Mouse (Mus musculus) midbrain, embryonic 14.5 days (tissue): ENCODE data around the gene Olfr1493-ps1. TPM values are rescaled to one million over a fixed set of nuclear protein-coding genes. Genes with fewer than 3 reads are reported as not detected.

Experiments used
- ATAC-seq: fragments of 200-750 bp; cut with Nextera tagmentation; 2 replicates; pipeline ENCODE4 v1.8.0; 2017; ENCODE audit warnings: moderate number of reproducible peaks, moderate library complexity; ENCODE audit not compliant: low FRiP score, low TSS enrichment
- DNase-seq: peaks from one replicate; pipeline ENCODE4 v3.0.0-alpha.2; 2015
- H3K27ac ChIP-seq: fragments of 300-500 bp; sonication (generic); replicated peaks from 2 replicates; pipeline ENCODE4 v1.5.1; 2014; ENCODE audit warnings: mild to moderate bottlenecking, low read depth, low read length, moderate library complexity
- H3K27me3 ChIP-seq: fragments of 300-500 bp; sonication (generic); 2 replicates; pipeline ENCODE4 v1.6.1; 2014; ENCODE audit warnings: low read length, control low read depth, mixed read lengths; ENCODE audit not compliant: control insufficient read depth, insufficient read depth
- H3K36me3 ChIP-seq: fragments of 300-500 bp; sonication (generic); 2 replicates; pipeline ENCODE4 v1.6.1; 2014; ENCODE audit warnings: low read length, control low read depth; ENCODE audit not compliant: control insufficient read depth, insufficient read depth
- H3K4me1 ChIP-seq: fragments of 300-500 bp; sonication (generic); 2 replicates; pipeline ENCODE4 v1.6.1; 2014; ENCODE audit warnings: mild to moderate bottlenecking, antibody characterized with exemption, low read length, control low read depth; ENCODE audit not compliant: control insufficient read depth, insufficient read depth
- H3K4me2 ChIP-seq: fragments of 300-500 bp; sonication (generic); 2 replicates; pipeline ENCODE4 v1.6.1; 2014; ENCODE audit warnings: mild to moderate bottlenecking, low read length, moderate library complexity
- H3K4me3 ChIP-seq: fragments of 300-500 bp; sonication (generic); replicated peaks from 2 replicates; pipeline ENCODE4 v1.5.1; 2014; ENCODE audit warnings: low read depth, low read length
- H3K9ac ChIP-seq: fragments of 300-500 bp; sonication (generic); replicated peaks from 2 replicates; pipeline ENCODE4 v1.6.1; 2014; ENCODE audit warnings: mild to moderate bottlenecking, low read length, moderate library complexity
- H3K9me3 ChIP-seq: fragments of 300-500 bp; sonication (generic); 2 replicates; pipeline ENCODE4 v1.6.1; 2016; ENCODE audit warnings: low read length, control low read depth, mixed read lengths; ENCODE audit not compliant: control insufficient read depth
- WGBS: fragments of 180-500 bp; shearing (Covaris S2); extraction: QIAGEN DNeasy Blood & Tissue Kit; methylation state at CpG from one replicate; pipeline ENCODE4 v1.1.7; 2014; 5-methylcytosine and 5-hydroxymethylcytosine counted together
- polyA plus RNA-seq: library from polyadenylated mRNA; unstranded; fragments of >200 nt; fragmentation: Nextera tagmentation; extraction: Ambion mirVana; gene quantifications from 2 replicates; pipeline ENCODE4 v1.2.1, GENCODE M21; 2014

Gene Olfr1493-ps1
- polyA plus RNA-seq, result not detected in 2 replicates

DNA sequence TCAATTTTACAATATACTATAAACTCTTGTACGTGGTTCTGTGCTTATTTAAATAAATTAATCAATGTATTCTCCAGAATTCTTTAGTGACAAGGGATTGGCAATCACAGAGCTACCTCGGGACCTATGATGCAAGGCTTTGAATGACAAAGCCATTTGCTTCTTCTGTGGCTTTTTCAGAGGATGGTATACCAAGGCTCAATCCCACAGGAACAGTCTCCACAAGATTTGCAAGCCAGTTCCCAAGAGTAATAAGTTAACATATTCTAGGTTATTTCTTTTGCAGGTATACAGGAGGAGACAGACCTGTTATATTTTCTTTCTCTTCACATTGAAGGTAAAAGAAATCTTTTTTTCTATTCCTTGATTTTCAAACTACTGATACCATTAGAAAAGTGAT lies at the start of gene Olfr1493-ps1:
Gene Olfr1493-ps1, plus strand, starts transcription at position 301 of the 400 bp plus-strand sequence.
- Histone ChIP-seq H3K4me2 (no peak within 1 kb of the TSS), H3K36me3 (no peaks in the 10 kb centered on the region), H3K27me3 (no peaks in the 10 kb centered on the region), H3K4me1 (no peaks in the 10 kb centered on the region), H3K9me3 (no peaks in the 10 kb centered on the region), H3K27ac (no peak within 1 kb of the TSS), H3K9ac (no peak within 1 kb of the TSS), H3K4me3 (no peak within 1 kb of the TSS)
- DNase-seq (no peak), ATAC-seq (no peak)
- 47% methylated on average over 2 of the region's 2 CpGs for WGBS

DNA sequence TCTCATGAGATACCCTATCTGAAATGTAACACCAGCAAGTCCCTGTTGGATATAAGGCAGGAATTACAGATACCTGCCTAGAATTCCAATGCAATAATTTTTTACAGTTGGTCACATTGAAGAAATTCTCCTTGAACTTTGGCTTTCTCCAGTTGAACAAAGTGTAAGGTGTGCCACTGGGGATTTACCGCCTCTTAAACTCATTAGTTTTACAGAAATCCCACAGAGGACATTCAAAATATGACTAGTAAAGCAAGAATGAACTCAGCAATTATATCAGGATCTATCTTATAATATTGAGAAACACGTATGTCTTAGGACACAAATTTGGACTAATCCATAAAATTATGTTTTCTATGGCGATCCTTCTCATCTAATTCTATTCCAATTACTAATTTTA lies 26.1 kb upstream of the Olfr1493-ps1 start, which contains the start of gene Olfr1491:
Gene Olfr1491, plus strand, starts transcription at position 301 of the 400 bp plus-strand sequence.
- ATAC-seq (no peak), DNase-seq (no peak)
- no peaks in the 10 kb centered on the region for H3K4me1 ChIP-seq
- no peak within 1 kb of the TSS for H3K9ac ChIP-seq
- WGBS, result 69% methylated on average over 3 of the region's 3 CpGs
- no peaks in the 10 kb centered on the region for H3K27me3 ChIP-seq
- H3K36me3 ChIP-seq, result no peaks in the 10 kb centered on the region
- no peak within 1 kb of the TSS for H3K4me3 ChIP-seq
- H3K4me2 ChIP-seq, result no peak within 1 kb of the TSS
- H3K9me3 ChIP-seq, result no peaks in the 10 kb centered on the region; the same call in 1 of the 2 replicates
- H3K27ac ChIP-seq, result no peak within 1 kb of the TSS

DNA sequence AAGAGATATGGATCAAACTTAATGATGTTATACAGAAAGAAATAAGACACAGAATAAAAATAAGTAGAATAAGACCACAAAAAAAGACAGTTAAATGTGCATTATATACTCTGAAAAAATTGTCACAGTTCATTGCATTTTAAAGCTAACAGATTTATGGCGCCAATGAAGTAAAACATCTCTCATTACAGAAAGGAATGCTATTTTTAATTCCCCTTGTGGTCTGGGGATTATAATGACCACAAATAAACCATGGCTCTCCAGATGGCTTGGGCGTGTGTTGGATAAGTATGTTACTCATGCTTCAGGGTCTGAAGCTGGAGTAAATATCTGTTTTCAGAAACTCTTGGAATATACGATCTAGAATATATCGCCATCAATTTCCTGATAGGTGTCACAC lies 16.4 kb downstream of the Olfr1493-ps1 start, which contains the start of gene Olfr1494:
Gene Olfr1494, plus strand, starts transcription at position 301 of the 400 bp plus-strand sequence.
- Histone ChIP-seq H3K4me3 (no peak within 1 kb of the TSS), H3K9me3 (no peaks in the 10 kb centered on the region), H3K9ac (no peak within 1 kb of the TSS), H3K27ac (no peak within 1 kb of the TSS), H3K27me3 (no peaks in the 10 kb centered on the region), H3K4me2 (no peak within 1 kb of the TSS), H3K4me1 (no peaks in the 10 kb centered on the region), H3K36me3 (no peaks in the 10 kb centered on the region)
- 90% methylated on average over 4 of the region's 4 CpGs for WGBS
- ATAC-seq (no peak), DNase-seq (no peak)

DNA sequence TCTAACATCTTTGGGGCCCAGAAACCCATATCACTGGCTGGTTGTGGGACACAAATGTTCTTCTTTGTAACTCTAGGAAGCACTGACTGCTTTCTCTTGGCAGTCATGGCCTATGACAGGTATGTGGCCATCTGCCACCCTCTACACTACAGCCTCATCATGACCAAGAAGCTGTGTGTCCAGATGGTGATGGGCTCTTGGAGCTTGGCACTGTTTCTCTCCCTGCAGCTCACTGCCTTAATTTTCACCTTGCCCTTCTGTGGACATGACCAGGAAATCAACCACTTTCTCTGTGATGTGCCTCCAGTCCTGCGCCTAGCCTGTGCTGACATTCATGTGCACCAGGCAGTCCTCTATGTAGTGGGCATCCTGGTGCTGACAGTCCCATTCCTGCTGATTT lies 26.3 kb downstream of the Olfr1493-ps1 start:
- no peaks in the 10 kb centered on the region for H3K9me3 ChIP-seq
- H3K4me2 ChIP-seq, result no peak overlapping the region
- no peaks in the 10 kb centered on the region for H3K27me3 ChIP-seq
- WGBS, result 97% methylated on average over 1 of the region's 1 CpGs
- DNase-seq (no peak), ATAC-seq (no peak)
- H3K4me3 ChIP-seq, result no peak overlapping the region
- H3K36me3 ChIP-seq, result no peaks in the 10 kb centered on the region
- no peak overlapping the region for H3K9ac ChIP-seq
- H3K4me1 ChIP-seq, result no peaks in the 10 kb centered on the region
- H3K27ac ChIP-seq, result no peak overlapping the region

DNA sequence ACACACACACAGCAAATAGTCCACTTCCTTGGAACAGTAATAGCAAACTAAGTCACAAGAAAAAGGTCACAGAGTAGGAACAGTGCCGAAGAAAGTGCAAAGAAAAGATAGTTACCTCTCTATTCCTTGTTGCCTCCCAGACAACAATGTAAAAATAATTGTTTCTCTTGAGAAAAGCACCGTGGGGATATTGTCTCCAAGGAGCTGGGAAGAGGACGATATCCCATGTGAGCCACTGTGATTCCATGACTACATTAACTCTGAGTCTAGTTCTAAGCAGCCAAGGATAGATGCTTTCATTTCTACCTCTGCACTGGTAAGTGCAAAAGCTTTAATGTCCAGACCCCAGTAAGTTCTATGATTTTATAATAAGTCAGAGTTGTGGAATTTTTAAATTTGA lies 41.2 kb downstream of the Olfr1493-ps1 start, which contains the start of gene Olfr1495:
Gene Olfr1495, plus strand, starts transcription at position 301 of the 400 bp plus-strand sequence.
- Histone ChIP-seq H3K4me3 (no peak within 1 kb of the TSS), H3K9me3 (no peaks in the 10 kb centered on the region), H3K27me3 (no peaks in the 10 kb centered on the region), H3K36me3 (no peaks in the 10 kb centered on the region), H3K27ac (no peak within 1 kb of the TSS), H3K9ac (no peak within 1 kb of the TSS), H3K4me1 (no peaks in the 10 kb centered on the region), H3K4me2 (no peak within 1 kb of the TSS)
- ATAC-seq (no peak), DNase-seq (no peak)
- WGBS, result 84% methylated on average over 3 of the region's 3 CpGs

DNA sequence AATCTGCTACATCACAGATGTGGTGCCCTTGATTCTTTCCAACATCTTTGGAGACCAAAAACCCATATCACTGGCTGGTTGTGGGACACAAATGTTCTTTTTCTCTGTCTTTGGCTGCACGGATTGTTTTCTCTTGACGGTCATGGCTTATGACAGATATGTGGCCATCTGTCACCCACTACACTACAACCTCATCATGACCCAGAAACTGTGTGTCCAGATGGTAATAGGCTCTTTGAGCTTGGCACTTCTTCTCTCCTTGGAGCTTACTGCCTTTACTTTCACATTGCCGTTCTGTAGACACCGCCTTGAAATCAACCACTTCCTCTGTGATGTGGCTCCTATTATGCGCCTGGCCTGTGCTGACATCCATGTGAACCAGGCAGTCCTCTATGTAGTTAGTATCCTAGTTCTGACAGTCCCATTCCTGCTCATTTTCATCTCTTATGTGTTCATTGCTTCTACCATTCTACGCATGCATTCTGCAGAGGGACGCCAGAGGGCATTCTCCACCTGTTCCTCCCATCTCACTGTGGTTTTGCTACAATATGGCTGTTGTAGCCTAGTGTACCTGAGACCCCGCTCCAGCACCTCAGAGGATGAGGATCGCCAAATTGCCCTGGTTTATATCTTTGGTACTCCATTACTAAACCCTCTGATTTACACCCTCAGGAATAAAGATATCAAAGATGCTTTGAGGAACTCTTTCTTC lies 45.6 kb downstream of the Olfr1493-ps1 start:
- ATAC-seq, result no peak
- no peaks in the 10 kb centered on the region for H3K36me3 ChIP-seq
- 93% methylated on average over 9 of the region's 9 CpGs for WGBS
- H3K27ac ChIP-seq, result no peak overlapping the region
- no peaks in the 10 kb centered on the region for H3K4me1 ChIP-seq
- H3K4me3 ChIP-seq, result no peak overlapping the region
- DNase-seq, result no peak
- no peak overlapping the region for H3K9ac ChIP-seq
- no peaks in the 10 kb centered on the region for H3K9me3 ChIP-seq
- H3K4me2 ChIP-seq, result no peak overlapping the region
- H3K27me3 ChIP-seq, result no peaks in the 10 kb centered on the region

DNA sequence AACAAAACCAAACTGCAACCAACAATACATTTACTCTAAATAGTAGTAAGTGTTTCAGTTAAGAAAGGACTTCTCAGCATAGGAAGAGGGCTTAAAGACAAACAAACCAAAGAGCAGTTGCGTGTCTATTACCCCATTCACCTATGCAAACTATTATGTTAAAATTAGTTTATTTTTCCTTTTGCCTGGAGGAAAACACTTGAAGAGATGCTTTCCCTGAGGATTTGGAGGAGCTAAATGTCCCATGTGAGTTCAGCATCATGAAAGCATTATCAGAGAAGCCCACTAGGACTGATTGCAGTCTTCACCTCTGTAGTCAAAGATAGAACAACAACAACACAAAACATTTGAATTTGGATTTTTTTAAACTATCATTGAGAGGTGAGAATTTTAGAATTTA lies 54.5 kb downstream of the Olfr1493-ps1 start, which contains the start of gene Olfr1496:
Gene Olfr1496, plus strand, starts transcription at position 301 of the 400 bp plus-strand sequence.
- H3K4me3 ChIP-seq, result no peak within 1 kb of the TSS
- DNase-seq, result no peak
- no peaks in the 10 kb centered on the region for H3K4me1 ChIP-seq
- H3K27ac ChIP-seq, result no peak within 1 kb of the TSS
- H3K4me2 ChIP-seq, result no peak within 1 kb of the TSS
- H3K9me3 ChIP-seq, result no peaks in the 10 kb centered on the region
- WGBS, result 94% methylated on average over 1 of the region's 1 CpGs
- ATAC-seq, result no peak
- no peaks in the 10 kb centered on the region for H3K27me3 ChIP-seq
- no peaks in the 10 kb centered on the region for H3K36me3 ChIP-seq
- no peak within 1 kb of the TSS for H3K9ac ChIP-seq
